Mouse (Mus musculus): ENCODE results near the gene Tspoap1.

The Tspoap1 gene

DNA sequence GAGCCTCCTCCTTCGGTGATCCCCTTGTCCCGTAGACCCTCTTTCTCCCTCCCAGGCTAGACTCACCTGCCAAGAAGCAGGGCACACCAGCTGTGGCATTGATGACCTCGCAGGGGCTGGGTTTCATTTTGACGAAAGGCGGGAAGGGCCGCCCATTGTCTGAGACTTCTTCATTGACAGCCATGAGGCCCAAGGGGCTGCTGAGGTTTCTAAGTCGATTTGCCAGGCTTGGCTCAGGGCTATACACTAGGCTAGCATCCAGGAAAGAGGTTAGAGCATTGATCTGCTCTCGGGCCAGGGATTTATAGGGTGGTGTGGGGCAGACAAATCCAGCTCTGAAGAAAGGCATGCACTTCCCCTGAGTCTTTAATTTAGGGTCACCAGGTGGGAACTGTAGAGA, 54.5 kb downstream of the Tspoap1 start:
- DNase-seq (ENCODE audit: low spot score) = no peak

DNA sequence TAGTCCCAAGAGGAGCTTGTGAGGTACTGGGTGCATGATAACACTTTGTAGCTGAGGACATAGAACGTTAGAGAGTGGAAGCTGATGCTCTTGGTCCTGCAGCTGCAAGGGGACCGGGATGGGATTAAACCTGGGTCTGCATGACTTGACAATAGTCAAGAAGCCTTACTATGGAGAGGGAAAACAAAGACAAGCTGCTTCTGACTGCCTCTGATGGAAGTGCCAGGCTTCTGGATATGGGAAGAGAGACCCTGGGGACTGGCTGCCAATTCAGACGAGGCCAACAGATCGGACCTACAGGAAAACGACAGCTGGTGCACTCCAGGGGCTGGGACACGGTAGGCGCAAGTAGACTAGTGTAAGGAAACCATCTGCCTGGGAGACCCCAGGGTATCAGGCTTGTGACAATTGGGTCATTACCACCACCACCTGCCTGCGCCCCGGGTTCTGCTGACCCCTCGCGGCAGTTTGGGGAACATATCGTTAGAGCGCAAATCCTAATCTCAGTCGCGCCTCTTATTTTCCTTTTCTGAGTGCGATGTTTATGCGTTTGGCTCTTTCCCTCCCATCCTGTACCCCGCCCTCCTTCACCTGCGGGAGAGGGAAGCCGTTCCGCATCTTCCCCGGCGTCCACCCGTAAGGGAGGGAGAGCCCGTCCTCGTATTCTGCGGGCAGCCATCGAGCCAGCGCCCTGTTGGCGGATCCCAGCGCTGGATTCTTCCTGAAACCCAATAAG, 56.5 kb downstream of the Tspoap1 start:
- DNase-seq (ENCODE audit: low spot score) = no peak

DNA sequence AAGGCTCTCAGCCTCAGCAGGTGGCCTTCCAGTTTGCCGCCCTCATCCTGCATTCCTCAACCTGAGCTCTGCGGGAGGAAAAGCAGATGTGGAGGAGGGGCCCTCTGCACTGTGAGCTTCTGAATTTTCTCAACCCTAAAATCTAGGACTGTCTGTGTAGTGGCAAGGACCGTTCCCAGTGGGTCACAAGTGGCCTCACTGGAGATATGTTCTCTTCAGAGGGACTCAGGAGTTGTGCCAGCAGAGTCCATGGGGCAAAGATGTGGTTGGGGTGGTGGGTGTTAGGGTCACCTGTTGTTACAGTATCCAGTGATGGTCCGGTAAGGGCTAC, 57.1 kb downstream of the Tspoap1 start:
- no peak for DNase-seq (ENCODE audit: low spot score)

DNA sequence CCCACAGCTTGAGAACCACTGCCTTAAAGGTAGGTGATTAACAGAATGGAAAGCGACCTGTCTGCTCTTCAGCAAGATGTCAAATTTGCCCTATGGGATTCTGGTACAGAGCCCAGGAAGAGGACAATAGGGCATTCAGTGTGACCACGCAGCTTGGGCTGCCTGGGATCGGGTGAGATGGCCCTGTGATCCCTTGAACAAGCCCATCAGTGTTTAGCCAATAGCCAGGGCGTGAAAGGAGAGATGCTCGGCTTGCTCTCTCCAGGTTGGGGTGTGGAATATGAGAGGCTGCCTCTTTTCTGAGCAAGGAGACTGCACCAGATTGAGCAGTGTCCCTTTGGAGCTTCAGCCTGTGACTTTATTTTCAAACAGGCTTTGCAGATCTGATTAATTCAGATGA, 61.2 kb downstream of the Tspoap1 start:
- no peak for DNase-seq (ENCODE audit: low spot score)

DNA sequence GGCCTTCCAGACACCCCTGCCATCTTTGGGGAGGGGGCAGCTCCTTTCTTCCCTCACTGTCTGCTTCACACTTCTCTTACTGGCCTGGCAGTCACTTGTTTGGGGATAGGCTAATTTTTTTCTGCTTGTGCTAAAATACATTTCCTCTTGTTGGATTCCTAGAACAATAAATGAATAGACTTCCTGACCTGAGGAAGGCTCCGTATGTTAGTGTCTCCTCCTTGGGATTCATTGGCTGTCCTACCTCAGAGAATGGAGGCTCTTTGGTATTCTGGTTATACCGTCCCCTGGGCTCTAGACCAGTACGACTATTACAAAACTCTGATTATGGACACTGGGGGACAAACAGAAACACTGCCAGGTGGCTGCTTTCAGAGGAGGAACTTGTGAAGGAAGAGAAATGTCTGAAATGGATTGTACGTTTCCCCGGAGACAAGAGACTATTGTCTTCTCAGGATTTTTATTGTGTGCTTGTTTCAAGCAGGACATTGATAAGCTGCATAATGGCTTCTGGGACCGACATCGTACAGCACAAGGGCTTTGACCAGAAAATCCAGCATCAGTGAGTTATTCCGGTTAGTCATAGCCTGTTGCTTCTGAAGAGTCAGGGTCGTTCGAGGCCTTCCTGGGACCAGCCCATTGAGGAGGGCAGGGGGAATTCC, 68.0 kb downstream of the Tspoap1 start, which contains the start of gene Lpo:
Gene Lpo (minus strand): TSS at position 51 of the 662 bp plus-strand sequence.
- no peak for DNase-seq (ENCODE audit: low spot score)

Data from layer of hippocampus, adult 9-10 months (tissue).